Mouse (Mus musculus) cerebellum, adult 11 months (tissue): Measurements from ENCODE around the gene Rb1.
A peak's percentile ranks its signal among the peaks of the same experiment; 100 is the strongest.

ENCODE experiments used
- DNase-seq: peaks from one replicate; pipeline ENCODE4 v3.0.0; 2022

Gene Rb1

DNA sequence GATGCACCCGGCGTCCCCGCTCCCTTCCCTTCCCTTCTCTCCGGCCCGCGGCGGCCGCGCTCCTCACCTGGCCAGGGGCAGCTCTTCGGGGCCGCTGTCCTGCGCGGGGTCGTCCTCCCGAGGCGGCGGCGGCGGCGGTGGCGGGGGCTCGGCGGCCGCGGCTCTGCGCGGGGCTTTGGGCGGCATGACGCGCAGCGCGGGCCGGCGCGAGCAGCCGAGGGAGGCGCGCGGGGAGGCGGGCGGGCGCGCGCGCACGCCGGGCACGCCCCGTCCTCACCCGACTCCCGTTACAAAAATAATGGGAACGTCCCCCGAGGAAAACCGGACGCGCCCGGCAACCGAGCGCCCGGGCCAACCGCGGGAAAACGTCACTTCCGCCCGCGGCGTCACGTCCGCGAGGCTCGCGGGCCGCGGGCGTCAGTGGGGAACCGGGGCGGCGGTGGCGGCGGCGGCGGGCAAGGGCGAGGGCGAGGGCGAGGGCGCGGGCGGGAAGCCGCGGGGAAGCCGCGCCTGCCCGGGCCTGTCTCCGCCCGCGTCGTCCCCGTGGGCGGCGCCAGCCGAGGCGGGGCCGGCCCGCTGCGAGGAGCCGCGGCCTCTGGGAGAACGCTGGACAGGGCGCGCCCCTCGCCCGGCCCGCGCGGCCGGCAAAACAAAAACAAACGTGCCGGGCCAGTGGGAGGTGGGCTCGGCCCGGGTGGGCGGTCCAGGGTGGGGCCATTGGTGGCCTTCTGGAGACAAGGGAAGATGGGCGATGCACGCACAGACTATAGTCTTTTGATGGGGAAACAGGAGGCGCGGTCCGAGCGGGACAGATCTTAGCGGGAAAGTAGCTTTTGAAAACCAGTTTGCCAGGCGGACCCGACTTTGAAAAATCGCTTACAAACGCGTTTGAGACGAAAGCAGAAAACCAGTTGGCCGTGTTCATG, at the start of gene Rb1:
TSS of gene Rb1 (minus strand) at position 367 of the 926 bp plus-strand sequence.
- DNase-seq = peak; percentile 82

DNA sequence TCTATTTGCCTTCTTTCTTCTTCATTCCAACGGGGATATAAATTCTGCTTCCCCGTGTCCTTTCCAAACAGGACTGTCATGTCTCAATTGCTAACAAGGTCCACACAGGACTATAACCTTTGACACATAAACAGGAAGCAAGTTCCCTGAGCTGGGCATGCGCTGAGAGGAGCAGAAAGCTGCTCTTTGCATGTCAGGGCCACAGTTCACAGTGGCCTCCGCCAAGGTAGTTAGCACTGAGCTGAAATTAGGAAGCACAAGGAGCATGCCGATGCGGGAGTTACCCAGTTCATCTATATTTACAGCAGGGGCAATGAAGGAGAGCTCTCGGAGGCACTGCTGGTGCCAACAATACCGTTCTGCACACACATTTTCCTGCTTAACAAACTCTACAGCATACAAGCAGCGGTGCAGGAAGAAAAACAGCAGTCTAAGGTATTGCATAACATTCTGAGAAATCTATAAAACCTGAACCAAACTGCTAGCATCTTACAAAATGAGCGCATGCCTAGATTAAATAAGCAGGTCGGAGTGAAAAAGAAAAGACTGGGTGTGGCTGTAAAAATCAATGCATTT, 48.8 kb upstream of the Rb1 start:
- peak; percentile 32 for DNase-seq

- no peak for DNase-seq
Measured at GRCm38 (mm10) chr14:73373606-73374005, 48.0 kb upstream of the Rb1 start.

- no peak for DNase-seq
Measured at GRCm38 (mm10) chr14:73372990-73373389, 47.4 kb upstream of the Rb1 start.

DNA sequence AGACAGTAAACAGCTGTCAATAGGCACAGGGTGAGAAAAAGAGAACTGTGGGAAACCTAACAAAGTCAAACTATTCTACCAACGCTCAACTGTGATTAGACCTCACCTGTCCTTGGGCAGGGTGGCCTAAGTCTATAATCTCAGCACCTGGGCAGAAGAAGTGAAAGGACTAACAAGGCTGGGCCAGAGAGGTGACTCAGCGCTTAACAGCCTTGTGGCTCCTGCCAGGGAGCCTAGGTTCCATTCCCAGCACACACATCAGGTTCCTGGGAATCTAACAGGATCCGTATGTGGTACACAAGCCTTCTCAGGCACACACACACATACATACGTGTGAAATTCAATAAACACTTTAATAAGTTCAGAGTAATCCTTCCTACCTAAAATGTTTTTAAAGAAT, 46.0 kb upstream of the Rb1 start:
- no peak for DNase-seq

GRCm38 (mm10) chr14:73370695-73371372, 45.2 kb upstream of the Rb1 start:
- no peak for DNase-seq

DNA sequence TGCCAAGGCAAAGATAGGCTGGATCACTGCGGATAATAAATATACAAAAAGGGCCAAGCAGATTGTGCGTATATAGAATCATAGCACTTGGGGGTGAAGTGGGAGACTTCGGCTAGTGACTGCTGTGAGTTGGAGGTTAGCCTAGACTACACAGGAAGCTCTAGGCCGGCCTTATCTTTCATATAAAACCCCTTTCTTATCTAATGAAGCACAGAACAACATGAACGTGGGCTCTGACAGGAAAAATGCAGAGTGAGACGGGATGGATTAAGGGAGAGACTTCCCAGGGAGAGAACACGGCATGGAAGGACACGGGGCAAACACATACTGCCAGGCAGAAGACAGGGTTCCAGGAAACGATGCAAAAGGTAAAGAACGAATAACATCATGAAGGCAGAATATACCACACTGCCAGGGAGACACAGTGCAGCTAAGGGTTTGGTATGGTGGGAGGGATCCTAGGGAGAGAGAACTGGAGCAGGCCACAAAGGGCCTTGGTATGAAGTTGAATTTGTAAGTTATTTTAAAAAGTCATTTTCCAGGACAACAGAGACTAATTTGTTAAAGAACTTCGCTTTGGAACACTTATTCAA, 44.6 kb upstream of the Rb1 start:
- DNase-seq = no peak

DNA sequence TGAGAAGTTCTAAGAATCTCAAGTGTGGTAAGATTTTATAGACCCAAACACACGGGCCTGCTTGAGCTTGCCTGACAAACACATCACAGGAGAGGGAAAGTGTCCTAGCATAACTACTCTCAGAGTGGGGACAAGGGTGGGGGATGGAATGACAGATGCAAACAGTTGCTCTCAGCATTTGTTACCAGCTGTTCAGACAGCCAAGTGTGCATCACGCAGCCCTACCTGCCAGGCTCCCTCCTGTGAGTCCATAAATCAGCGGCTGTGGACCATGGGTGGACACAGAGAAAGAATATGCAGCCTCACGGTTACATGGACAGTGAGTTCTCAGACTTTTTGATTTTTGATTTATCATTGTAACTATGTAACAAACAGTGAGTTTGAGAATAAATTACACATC, 44.0 kb upstream of the Rb1 start:
- DNase-seq = no peak

GRCm38 (mm10) chr14:73368966-73369365, 43.3 kb upstream of the Rb1 start:
- DNase-seq = no peak

- no peak for DNase-seq
Measured at GRCm38 (mm10) chr14:73368221-73368620, 42.6 kb upstream of the Rb1 start.

GRCm38 (mm10) chr14:73366278-73366677, 40.7 kb upstream of the Rb1 start:
- no peak for DNase-seq

DNA sequence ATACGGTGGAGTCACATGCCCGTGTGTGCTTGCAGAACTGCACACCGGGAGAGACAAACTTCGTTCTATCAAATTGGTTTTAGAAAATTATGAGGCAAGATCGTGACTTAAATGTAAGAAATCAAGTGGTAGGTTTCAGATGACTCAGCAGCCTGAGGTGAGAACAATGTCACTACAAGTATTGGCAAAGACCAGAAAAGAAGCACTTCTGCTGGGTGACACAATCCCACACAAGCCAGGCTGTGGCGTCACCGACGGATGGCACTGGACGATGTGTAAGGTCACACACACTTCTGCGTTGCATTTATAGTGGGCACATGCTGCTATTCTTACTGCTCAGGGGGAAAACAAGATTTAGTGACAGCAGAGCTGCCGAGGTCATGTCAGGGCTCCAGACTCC, 38.2 kb upstream of the Rb1 start:
- DNase-seq = no peak

- no peak for DNase-seq
Measured at GRCm38 (mm10) chr14:73354700-73355099, 29.1 kb upstream of the Rb1 start.

DNA sequence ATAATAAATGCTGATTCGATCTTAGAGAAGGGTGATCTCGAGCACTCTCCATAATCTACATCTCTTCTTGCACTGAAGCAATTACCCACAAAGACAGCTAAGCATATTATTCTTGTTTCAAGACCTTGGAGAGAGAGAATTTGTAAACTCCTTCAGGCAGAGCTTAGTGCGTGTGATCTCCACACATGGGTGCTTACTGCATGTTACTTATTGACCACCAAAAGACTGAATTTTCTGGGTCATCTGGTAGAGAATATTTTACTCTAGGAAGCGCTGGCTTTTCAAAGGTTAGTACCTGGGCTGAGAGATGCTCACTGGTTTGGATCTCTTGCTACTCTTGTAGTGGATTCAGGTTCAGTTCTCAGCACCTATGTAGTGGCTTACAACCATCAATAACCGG, 25.5 kb upstream of the Rb1 start:
- DNase-seq = no peak

GRCm38 (mm10) chr14:73350029-73350428, 24.4 kb upstream of the Rb1 start:
- DNase-seq = no peak

DNA sequence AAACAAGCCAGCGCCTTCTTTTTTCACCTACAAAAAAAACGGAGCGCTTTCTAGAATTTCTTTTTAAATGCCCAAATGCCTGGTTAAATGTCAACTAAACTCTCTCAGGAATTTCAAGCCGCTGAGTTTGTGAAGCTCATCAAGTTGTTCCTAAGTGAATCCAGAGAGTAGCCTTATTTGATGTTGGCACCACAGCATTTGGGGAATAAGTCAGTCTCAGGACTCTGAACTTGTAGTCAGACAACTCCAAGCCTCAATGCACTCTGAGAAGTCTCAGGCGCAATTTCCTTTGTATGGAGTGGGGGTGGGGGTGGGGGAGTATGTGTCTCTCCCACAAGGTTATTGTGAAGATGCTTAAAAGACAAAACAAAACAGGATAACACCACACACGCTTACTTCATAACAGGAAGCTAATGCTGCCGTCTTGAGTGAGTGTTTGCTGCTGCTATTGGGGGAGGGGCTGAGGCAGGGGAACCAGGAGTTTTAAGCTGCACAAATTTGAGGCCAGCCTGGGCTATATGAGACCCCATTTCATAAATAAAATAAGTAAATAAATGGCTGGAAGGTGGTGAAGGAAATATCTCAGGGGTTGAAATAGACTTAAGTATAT, 23.5 kb upstream of the Rb1 start:
- no peak for DNase-seq

DNA sequence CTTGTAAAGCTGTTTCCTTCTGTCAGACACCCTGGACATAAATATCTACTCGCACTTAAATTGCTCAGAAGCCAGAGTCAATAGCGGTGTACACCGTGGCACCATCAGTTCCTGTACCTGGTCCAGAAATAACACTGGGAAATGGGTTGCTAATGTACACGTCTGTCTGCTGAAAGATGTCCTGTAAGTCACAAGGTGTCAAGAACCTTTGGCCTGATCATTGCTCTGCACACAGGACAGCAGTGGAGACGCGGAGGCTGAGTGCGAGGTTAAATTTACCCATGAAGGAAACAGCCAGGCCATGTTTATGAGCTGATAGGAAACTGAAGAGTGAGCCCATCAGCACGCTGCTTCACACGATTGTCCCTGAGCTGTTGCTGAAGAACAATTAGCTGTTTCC, 21.7 kb upstream of the Rb1 start:
- no peak for DNase-seq

DNA sequence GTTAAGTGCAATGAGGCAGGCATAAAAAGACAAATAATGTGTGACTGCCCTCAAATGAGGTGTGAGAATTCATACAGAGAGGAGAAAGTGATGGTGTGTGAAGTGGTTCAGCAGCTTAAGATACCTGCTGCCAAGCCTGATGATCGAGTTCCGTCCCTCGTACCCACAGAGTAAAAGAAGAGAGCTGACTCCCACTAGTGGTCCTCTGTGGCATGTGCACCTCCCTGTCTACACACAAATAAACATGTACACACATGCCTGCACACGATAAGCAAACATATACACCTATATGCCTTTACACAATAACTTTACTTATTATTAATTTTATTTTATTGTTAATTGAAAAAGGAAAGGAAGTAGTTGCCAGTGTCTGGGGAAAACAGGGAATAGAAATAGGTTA, 20.0 kb upstream of the Rb1 start:
- DNase-seq = no peak

- no peak for DNase-seq
Measured at GRCm38 (mm10) chr14:73340051-73340755, 14.6 kb upstream of the Rb1 start.

DNA sequence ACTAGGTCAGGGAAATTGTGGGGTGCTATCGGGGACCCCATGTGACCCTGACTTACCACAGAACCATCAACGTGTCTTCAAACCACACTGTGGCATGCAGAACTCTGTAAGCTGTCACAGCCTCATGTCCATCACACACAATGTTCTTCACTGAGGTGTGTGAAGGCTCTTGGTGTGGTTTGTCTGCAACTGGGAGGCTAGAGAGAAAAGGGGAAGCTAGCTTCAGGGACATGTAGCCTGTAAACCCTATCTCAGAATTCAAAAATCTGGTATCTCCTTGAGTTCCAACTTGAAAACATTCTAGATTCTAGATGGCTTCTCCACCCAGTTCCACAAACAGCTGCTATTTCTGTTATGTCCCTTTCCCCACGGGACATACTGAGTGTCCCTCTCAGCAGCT, 14.0 kb upstream of the Rb1 start:
- DNase-seq = no peak

DNA sequence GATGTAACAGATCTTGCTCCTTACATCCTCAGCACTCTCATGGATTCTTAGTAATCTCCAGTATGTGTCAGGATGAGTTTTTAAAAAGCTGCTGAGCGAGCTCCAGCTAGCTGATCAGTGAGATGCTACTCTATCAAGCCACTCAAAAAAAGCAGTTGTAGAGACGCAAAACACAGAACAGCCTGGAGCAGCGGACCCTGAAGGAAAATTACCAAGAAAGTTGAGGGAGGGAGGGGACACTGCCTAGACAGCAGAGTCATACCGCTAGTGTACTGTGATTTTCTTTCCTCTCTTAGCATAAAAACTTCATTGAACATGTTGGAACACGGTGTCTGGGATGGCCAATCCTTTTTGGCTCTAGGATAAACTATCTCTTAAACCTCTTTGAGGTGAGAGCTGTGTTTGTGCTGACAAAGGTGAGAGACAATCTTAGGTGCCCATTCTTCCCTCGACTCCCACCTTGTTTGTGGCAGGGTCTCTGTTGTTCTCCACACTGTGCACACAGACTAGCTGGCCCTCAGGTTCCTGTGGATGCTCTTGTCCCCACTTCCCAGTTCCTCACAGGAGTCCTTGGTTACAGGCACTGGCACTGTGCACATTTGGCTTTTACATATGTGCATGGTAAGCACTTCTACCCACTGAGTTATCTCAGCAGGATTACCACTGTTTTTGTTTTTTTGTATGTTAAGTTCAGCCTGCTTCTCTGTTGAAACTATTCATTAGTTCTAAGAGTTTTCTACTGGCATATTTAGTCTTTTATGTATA, 10.9 kb upstream of the Rb1 start:
- DNase-seq = no peak
